Mouse (Mus musculus): ENCODE measurements at regions not wholly inside any gene's neighbourhood (a gene's known extent, or its start where the extent isn't known, plus 50 kb on each side); places are given as distances from the start of the nearest gene placed in this dataset.

DNA sequence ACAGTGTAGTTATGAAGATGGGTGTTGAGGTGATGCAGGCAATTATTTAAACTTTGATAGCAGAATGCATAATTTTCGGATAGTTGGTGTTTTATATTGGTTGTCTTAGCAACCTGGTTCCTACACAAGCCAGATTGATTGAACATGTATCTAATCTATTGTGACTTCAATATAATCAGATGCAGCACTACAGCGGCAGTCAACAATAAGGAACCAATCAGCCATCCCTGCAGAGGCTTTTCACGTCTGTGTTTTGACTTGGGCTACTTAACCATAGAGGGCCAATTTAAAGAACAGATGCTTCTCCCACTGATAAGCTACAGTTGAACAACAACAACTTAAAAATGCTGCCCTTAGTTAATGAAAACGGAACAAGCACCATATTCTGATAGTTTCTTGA is 267.8 kb downstream of the Lmo7 start:
- no peak for DNase-seq (ENCODE audit: low spot score in 2 of 2)

DNA sequence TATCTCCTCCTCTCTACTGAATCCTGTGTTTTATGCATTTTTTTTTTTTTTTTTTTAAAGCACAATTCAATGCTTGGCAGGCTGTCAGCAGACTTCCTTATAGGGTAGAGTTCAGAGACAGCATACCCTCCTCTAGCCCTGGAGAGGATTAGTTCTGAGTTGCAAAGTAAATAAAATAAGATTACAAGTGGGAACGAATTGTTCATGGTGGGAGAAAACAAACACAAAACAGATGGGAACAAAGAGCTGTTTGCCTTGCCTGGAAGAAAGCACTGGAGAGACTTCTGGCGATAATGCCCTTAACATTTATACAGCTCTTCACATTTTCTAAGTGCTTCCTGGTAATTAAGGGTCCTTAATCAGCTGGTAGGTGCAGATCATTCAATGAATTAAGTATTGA is 254.6 kb downstream of the Lmo7 start:
- no peak for DNase-seq (ENCODE audit: low spot score in 2 of 2)
